Mouse (Mus musculus): ENCODE data around the gene Kif26b.

Gene Kif26b

GRCm38 (mm10) chr1:178528431-178529351 lies at the start of gene Kif26b:
TSS of gene Kif26b (plus strand) at chr1:178529125.
- peak; percentile 12 for DNase-seq (ENCODE audit: low read depth)

- no peak for DNase-seq (ENCODE audit: low read depth)
These were observed 45.1 kb upstream of the Kif26b start for GRCm38 (mm10) chr1:178483854-178484253.

- DNase-seq (ENCODE audit: low read depth): no peak
These were observed 43.6 kb upstream of the Kif26b start for GRCm38 (mm10) chr1:178485138-178485867.

- DNase-seq (ENCODE audit: low read depth): no peak
These were observed 43.1 kb upstream of the Kif26b start for GRCm38 (mm10) chr1:178485868-178486220.

- DNase-seq (ENCODE audit: low read depth): no peak
These were observed 42.1 kb upstream of the Kif26b start for GRCm38 (mm10) chr1:178486828-178487227.

- no peak for DNase-seq (ENCODE audit: low read depth)
These were observed 39.8 kb upstream of the Kif26b start for GRCm38 (mm10) chr1:178489127-178489526.

- no peak for DNase-seq (ENCODE audit: low read depth)
These were observed 37.2 kb upstream of the Kif26b start for GRCm38 (mm10) chr1:178491733-178492132.

GRCm38 (mm10) chr1:178492493-178492892 lies 36.4 kb upstream of the Kif26b start:
- DNase-seq (ENCODE audit: low read depth): no peak

GRCm38 (mm10) chr1:178496186-178496585 lies 32.7 kb upstream of the Kif26b start:
- no peak for DNase-seq (ENCODE audit: low read depth)

- peak; percentile 23 for DNase-seq (ENCODE audit: low read depth)
These were observed 32.1 kb upstream of the Kif26b start for GRCm38 (mm10) chr1:178496841-178497240.

- no peak for DNase-seq (ENCODE audit: low read depth)
These were observed 22.0 kb upstream of the Kif26b start for GRCm38 (mm10) chr1:178506938-178507337.

GRCm38 (mm10) chr1:178512323-178513031 lies 16.4 kb upstream of the Kif26b start:
- no peak for DNase-seq (ENCODE audit: low read depth)

- no peak for DNase-seq (ENCODE audit: low read depth)
These were observed 15.0 kb upstream of the Kif26b start for GRCm38 (mm10) chr1:178513954-178514353.

GRCm38 (mm10) chr1:178515839-178516238 lies 13.1 kb upstream of the Kif26b start:
- DNase-seq (ENCODE audit: low read depth): no peak

- DNase-seq (ENCODE audit: low read depth): no peak
These were observed 6.5 kb upstream of the Kif26b start for GRCm38 (mm10) chr1:178522389-178522788.

GRCm38 (mm10) chr1:178523152-178523551 lies 5.8 kb upstream of the Kif26b start:
- no peak for DNase-seq (ENCODE audit: low read depth)

GRCm38 (mm10) chr1:178527185-178527546 lies 1.8 kb upstream of the Kif26b start:
- peak; percentile 82 for DNase-seq (ENCODE audit: low read depth)

- DNase-seq (ENCODE audit: low read depth): no peak
These were observed 1.2 kb upstream of the Kif26b start for GRCm38 (mm10) chr1:178527547-178528361.

GRCm38 (mm10) chr1:178529512-178530300 lies 781 bp downstream of the Kif26b start:
- peak; percentile 4 for DNase-seq (ENCODE audit: low read depth)

GRCm38 (mm10) chr1:178530301-178531078 lies 1.6 kb downstream of the Kif26b start:
- DNase-seq (ENCODE audit: low read depth): peak; percentile 33

Data from naive thymus-derived CD4-positive, alpha-beta T cell, adult 2 months (primary cell).